Mouse (Mus musculus) olfactory bulb, adult 2 months (tissue): ENCODE data around the gene Sult2b1.

ENCODE experiments used
- CTCF ChIP-seq: fragments of 200-500 bp; IDR thresholded peaks from 2 replicates; pipeline ENCODE4 v1.5.1; 2012; ENCODE audit warnings: low read depth, mild to moderate bottlenecking, low read length, moderate library complexity; ENCODE audit not compliant: insufficient read depth
- POLR2A ChIP-seq: fragments of 200-500 bp; IDR thresholded peaks from 2 replicates; pipeline ENCODE4 v1.6.1; 2012; ENCODE audit warnings: mild to moderate bottlenecking, low read depth, low read length, moderate library complexity; ENCODE audit not compliant: insufficient read depth

DNA sequence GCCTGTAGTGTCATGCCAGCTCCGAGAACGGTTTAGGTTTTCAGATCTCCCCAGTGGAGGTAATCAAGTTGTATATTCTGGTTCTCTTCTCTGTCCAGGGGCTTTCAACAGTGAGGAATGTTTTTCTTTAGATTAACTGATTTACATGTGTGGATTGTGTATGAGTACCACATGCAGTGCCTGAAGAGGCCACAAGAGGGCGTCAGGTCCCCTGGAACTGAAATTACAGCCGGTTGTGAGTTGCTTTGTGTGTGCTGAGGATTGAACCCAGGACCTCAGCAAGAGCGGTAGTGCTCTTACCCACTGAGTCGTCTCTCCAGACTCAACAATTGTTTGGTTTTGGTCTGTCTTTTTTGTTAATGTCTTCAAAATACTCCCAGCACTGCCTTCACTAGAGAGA, 38.0 kb downstream of the Sult2b1 start:
- TF ChIP-seq POLR2A (no peak), CTCF (no peak; the same call in 1 of the 2 replicates)
